Mouse (Mus musculus) bone marrow macrophage, adult 2 months (primary cell): ENCODE results near the gene Slc38a6.

Experiments
- CTCF ChIP-seq: IDR thresholded peaks from 2 replicates; pipeline ENCODE4 v1.5.1; 2012; ENCODE audit warnings: low read depth, mild to moderate bottlenecking, low read length, moderate library complexity
- POLR2A ChIP-seq: IDR thresholded peaks from 2 replicates; pipeline ENCODE4 v1.6.1; 2012; ENCODE audit warnings: mild to moderate bottlenecking, low read depth, low read length, borderline replicate concordance

GRCm38 (mm10) chr12:73357736-73358135, 71.2 kb downstream of the Slc38a6 start:
- no peak for TF ChIP-seq POLR2A
- no peak for TF ChIP-seq CTCF
